Comparison of ENCODE assay signal across 10 mouse cellular contexts in the genomic region with DNA sequence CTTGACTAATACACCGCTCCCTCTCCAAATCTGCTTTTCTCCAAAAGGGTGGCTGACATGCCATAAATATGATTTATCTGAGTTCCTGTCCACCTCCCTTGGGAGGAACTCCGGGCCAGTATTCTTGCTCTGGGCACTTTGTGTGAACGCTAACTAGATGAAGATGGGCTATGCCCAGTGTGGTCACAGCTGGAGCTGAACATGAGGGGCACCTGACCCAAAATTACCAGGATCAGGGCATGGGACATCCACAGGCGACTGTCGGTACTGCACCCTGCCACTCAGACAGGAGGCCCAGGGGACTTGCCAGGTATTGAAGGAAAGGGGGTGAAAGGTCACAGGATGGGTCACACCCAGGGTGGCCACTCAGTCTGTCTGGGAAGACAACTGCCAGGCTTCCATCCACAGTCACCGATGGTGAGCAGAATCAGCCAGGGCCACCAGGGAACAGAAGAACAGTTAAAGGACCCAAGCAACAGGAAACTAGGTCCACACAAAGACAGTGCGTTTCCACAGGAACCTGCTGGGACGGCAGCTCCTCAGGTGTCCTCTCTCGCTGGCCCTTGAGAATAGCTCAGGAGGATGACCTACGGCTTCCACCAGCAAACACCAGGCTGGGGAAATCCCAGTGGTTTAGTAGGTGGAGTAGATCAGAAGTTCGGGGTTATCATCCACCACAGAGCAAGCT. TPM values are rescaled to one million over a fixed set of nuclear protein-coding genes. Genes with fewer than 3 reads are reported as not detected.
A peak's percentile ranks its signal among the peaks of the same experiment; 100 is the strongest.
DNase-seq lines count a peak whose midpoint lies in the region; ATAC-seq and TF ChIP-seq lines count a peak whose summit lies in the region.
"Had no signal": no experiment of that assay in that cellular context is flagged by ENCODE, and none has a peak within 500 bp of the region (broad histone marks: within the 10 kb centered on the region; RNA-seq: fewer than 3 reads in every experiment).

No protein-coding gene starts in this region.

- H3K9ac ChIP-seq in heart, embryonic 12.5 days, result no peak overlapping the region
- no peak overlapping the region for H3K9ac ChIP-seq in kidney, postnatal 0 days (ENCODE audit: low read depth, low read length)
- no peak overlapping the region for H3K9ac ChIP-seq in midbrain, embryonic 13.5 days (replicated peaks)
- H3K9ac ChIP-seq: neural tube, embryonic 12.5 days had no signal

- H3K9me3 ChIP-seq in heart, embryonic 12.5 days (replicated peaks), result no peaks in the 10 kb centered on the region
- no peaks in the 10 kb centered on the region for H3K9me3 ChIP-seq in kidney, postnatal 0 days (replicated peaks; ENCODE audit: low read length)
- H3K9me3 ChIP-seq in midbrain, embryonic 13.5 days, result no peaks in the 10 kb centered on the region
- H3K9me3 ChIP-seq: neural tube, embryonic 12.5 days had no signal

- H3K4me1 ChIP-seq in heart, embryonic 12.5 days (replicated peaks), result peaks cover 42% of the 10 kb centered on the region
- peaks cover 13% of the 10 kb centered on the region; the same call in 1 of the 2 replicates for H3K4me1 ChIP-seq in kidney, postnatal 0 days (replicated peaks; ENCODE audit: insufficient read depth, low read length)
- H3K4me1 ChIP-seq in midbrain, embryonic 13.5 days (replicated peaks), result peaks cover 8% of the 10 kb centered on the region; the same call in 1 of the 2 replicates
- H3K4me1 ChIP-seq: neural tube, embryonic 12.5 days had no signal

- TF ChIP-seq CTCF in kidney, postnatal 0 days (IDR thresholded peaks at IDR 0.05; ENCODE audit: low read depth), result peak; percentile 58

- DNase-seq in heart, adult 18-20 months, result peak; percentile 47 to 60
- DNase-seq in adrenal gland, postnatal 25 days, result peak; percentile 22
- DNase-seq in kidney, postnatal 0 days (ENCODE audit: low spot score), result peak; percentile 67
- peak; percentile 25 for DNase-seq in retina, postnatal 1 day
- DNase-seq in ovary, postnatal 10 days (ENCODE audit: low spot score), result no peak

- no peaks in the 10 kb centered on the region for H3K27me3 ChIP-seq in heart, embryonic 12.5 days (replicated peaks)
- no peaks in the 10 kb centered on the region for H3K27me3 ChIP-seq in kidney, postnatal 0 days (ENCODE audit: insufficient read depth, low read length)
- no peaks in the 10 kb centered on the region for H3K27me3 ChIP-seq in midbrain, embryonic 13.5 days
- H3K27me3 ChIP-seq: neural tube, embryonic 12.5 days had no signal

- peaks cover 16% of the 10 kb centered on the region; the same call in 1 of the 2 replicates for H3K36me3 ChIP-seq in heart, embryonic 12.5 days
- no peaks in the 10 kb centered on the region for H3K36me3 ChIP-seq in kidney, postnatal 0 days (ENCODE audit: insufficient read depth, low read length)
- H3K36me3 ChIP-seq in midbrain, embryonic 13.5 days, result 0 out of 2 replicates have a peak, but pooled peaks cover 7% of the 10 kb centered on the region

- H3K4me2 ChIP-seq in heart, embryonic 12.5 days, result no peak overlapping the region
- H3K4me2 ChIP-seq in kidney, postnatal 0 days (ENCODE audit: low read length), result no peak overlapping the region
- H3K4me2 ChIP-seq in midbrain, embryonic 13.5 days (replicated peaks), result no peak overlapping the region
- H3K4me2 ChIP-seq: neural tube, embryonic 12.5 days had no signal

- no peak overlapping the region for H3K4me3 ChIP-seq in heart, embryonic 12.5 days
- no peak overlapping the region for H3K4me3 ChIP-seq in kidney, postnatal 0 days (replicated peaks; ENCODE audit: low read depth, low read length)
- H3K4me3 ChIP-seq in midbrain, embryonic 13.5 days (replicated peaks), result no peak overlapping the region
- H3K4me3 ChIP-seq: neural tube, embryonic 12.5 days had no signal

- WGBS in heart, embryonic 12.5 days, result 78% methylated on average over 11 of the region's 11 CpGs
- 57% methylated on average over 11 of the region's 11 CpGs for WGBS in kidney, postnatal 0 days
- 84% methylated on average over 11 of the region's 11 CpGs for WGBS in midbrain, embryonic 13.5 days

- no peak overlapping the region for H3K27ac ChIP-seq in heart, embryonic 12.5 days (ENCODE audit: poor library complexity, severe bottlenecking)
- no peak overlapping the region for H3K27ac ChIP-seq in kidney, postnatal 0 days
- H3K27ac ChIP-seq in midbrain, embryonic 13.5 days, result no peak overlapping the region
- H3K27ac ChIP-seq: neural tube, embryonic 12.5 days had no signal

- no peak for ATAC-seq in heart, embryonic 12.5 days (ENCODE audit: insufficient number of reproducible peaks, low FRiP score)
- ATAC-seq in CD4-positive, CD25-positive, alpha-beta regulatory T cell, adult 4 months, result peak; percentile 56
- peak; percentile 57 for ATAC-seq in kidney, postnatal 0 days (replicated peaks; ENCODE audit: low FRiP score, low read depth)
- no peak for ATAC-seq in midbrain, embryonic 13.5 days

RNA-seq across cellular contexts. Expression of a gene that starts 35.0 kb away (rescaled TPM):
- 1 to 10 TPM; 4.2 to 5.9 TPM for total RNA-seq in heart, adult 18-20 months (2021)
- polyA plus RNA-seq in heart, embryonic 12.5 days (2016; fragmentation: Nextera tagmentation; extraction: Ambion mirVana), result 5.9 and 6.4 TPM in 2 replicates
- polyA plus RNA-seq in CD4-positive, CD25-positive, alpha-beta regulatory T cell, adult 4 months (2017; shearing (Covaris generic)), result 1 to 10 TPM; 3.6 to 3.9 TPM
- total RNA-seq in adrenal gland, postnatal 25 days (2021), result 14.0 and 22.5 TPM in 2 replicates
- 3.2 and 3.3 TPM in 2 replicates for polyA plus RNA-seq in kidney, postnatal 0 days (2015; fragmentation: Nextera tagmentation; extraction: Ambion mirVana)
- polyA plus RNA-seq in midbrain, embryonic 13.5 days (2015; fragmentation: Nextera tagmentation; extraction: Ambion mirVana), result 7.9 and 10.2 TPM in 2 replicates

RNA-seq across cellular contexts. Expression of a gene that starts 45.4 kb away (rescaled TPM):
- 10 to 100 TPM; 65.8 to 77.3 TPM for total RNA-seq in heart, adult 18-20 months (2021)
- polyA plus RNA-seq in heart, embryonic 12.5 days (2016; fragmentation: Nextera tagmentation; extraction: Ambion mirVana), result 35.2 and 37.9 TPM in 2 replicates
- under 1 TPM; 0.07 to 0.15 TPM for polyA plus RNA-seq in CD4-positive, CD25-positive, alpha-beta regulatory T cell, adult 4 months (2017; shearing (Covaris generic))
- 38.3 and 41.0 TPM in 2 replicates for total RNA-seq in adrenal gland, postnatal 25 days (2021)
- 24.6 and 26.6 TPM in 2 replicates for polyA plus RNA-seq in kidney, postnatal 0 days (2015; fragmentation: Nextera tagmentation; extraction: Ambion mirVana)
- polyA plus RNA-seq in midbrain, embryonic 13.5 days (2015; fragmentation: Nextera tagmentation; extraction: Ambion mirVana), result 3.3 and 4.7 TPM in 2 replicates

RNA-seq across cellular contexts. Expression of a gene that starts 48.9 kb away (rescaled TPM):
- total RNA-seq in heart, adult 18-20 months (2021), result not detected
- polyA plus RNA-seq in heart, embryonic 12.5 days (2016; fragmentation: Nextera tagmentation; extraction: Ambion mirVana), result 0.05 TPM in 1 of 2 replicates, not detected in the other
- not detected for polyA plus RNA-seq in CD4-positive, CD25-positive, alpha-beta regulatory T cell, adult 4 months (2017; shearing (Covaris generic))
- 0.21 TPM in 1 of 2 replicates, not detected in the other for total RNA-seq in adrenal gland, postnatal 25 days (2021)
- polyA plus RNA-seq in kidney, postnatal 0 days (2015; fragmentation: Nextera tagmentation; extraction: Ambion mirVana), result 0.05 TPM in 2 replicates
- polyA plus RNA-seq in midbrain, embryonic 13.5 days (2015; fragmentation: Nextera tagmentation; extraction: Ambion mirVana), result not detected in 2 replicates
- total RNA-seq: heart, postnatal 10 days had no signal

Comparison
In these comparisons a context has a peak if more than half of its experiments do, and no peak if none do; other contexts are left out.
1. ATAC-seq: peak in CD4-positive, CD25-positive, alpha-beta regulatory T cell, adult 4 months (single experiment) and kidney, postnatal 0 days (single experiment); none in heart, embryonic 12.5 days (single experiment) and midbrain, embryonic 13.5 days (single experiment).